Mouse (Mus musculus): ENCODE results near the gene Cyp2w1. TPM values are rescaled to one million over a fixed set of nuclear protein-coding genes. Genes with fewer than 3 reads are reported as not detected.
A peak's percentile ranks its signal among the peaks of the same experiment; 100 is the strongest.

Cyp2w1 gene
- polyA plus RNA-seq (2015; fragmentation: Nextera tagmentation; extraction: Ambion mirVana): not detected in 2 replicates

- Histone ChIP-seq H3K36me3 (replicated peaks) (no peaks in the 10 kb centered on the region), H3K27me3 (0 out of 2 replicates have a peak, but pooled peaks cover 4% of the 10 kb centered on the region), H3K4me3 (replicated peaks) (no peak within 1 kb of the TSS), H3K9ac (no peak within 1 kb of the TSS), H3K4me1 (replicated peaks) (peaks cover 66% of the 10 kb centered on the region), H3K4me2 (0 out of 2 replicates have a peak within 1 kb of the TSS, but pooled peaks have one; percentile 3), H3K9me3 (replicated peaks) (no peaks in the 10 kb centered on the region), H3K27ac (replicated peaks) (peak within 1 kb of the TSS; percentile 31; the same call in 1 of the 2 replicates)
- no peak for ATAC-seq (ENCODE audit: insufficient read depth)
- 57% methylated on average over 6 of the region's 6 CpGs for WGBS (ENCODE audit: insufficient replicate concordance)
These were observed at the start of gene Cyp2w1 for GRCm38 (mm10) chr5:139352317-139352716. Gene Cyp2w1 (plus strand): TSS chr5:139352617.

- Histone ChIP-seq H3K36me3 (replicated peaks) (no peaks in the 10 kb centered on the region), H3K9ac (no peak overlapping the region), H3K4me2 (no peak overlapping the region), H3K9me3 (replicated peaks) (no peaks in the 10 kb centered on the region), H3K4me1 (replicated peaks) (peaks cover 14% of the 10 kb centered on the region; the same call in 1 of the 2 replicates), H3K27ac (replicated peaks) (no peak overlapping the region), H3K27me3 (no peaks in the 10 kb centered on the region), H3K4me3 (replicated peaks) (no peak overlapping the region)
- WGBS (ENCODE audit: insufficient replicate concordance): 71% methylated on average over 9 of the region's 9 CpGs
- no peak for ATAC-seq (ENCODE audit: insufficient read depth)
These were observed 48.8 kb upstream of the Cyp2w1 start for GRCm38 (mm10) chr5:139303646-139304061.

GRCm38 (mm10) chr5:139309946-139310345 is 42.5 kb upstream of the Cyp2w1 start:
- no peak overlapping the region for H3K4me3 ChIP-seq (replicated peaks)
- no peak overlapping the region for H3K4me2 ChIP-seq
- H3K36me3 ChIP-seq (replicated peaks): no peaks in the 10 kb centered on the region
- H3K27ac ChIP-seq (replicated peaks): no peak overlapping the region
- H3K9ac ChIP-seq: no peak overlapping the region
- H3K27me3 ChIP-seq: no peaks in the 10 kb centered on the region
- 57% methylated on average over 3 of the region's 3 CpGs for WGBS (ENCODE audit: insufficient replicate concordance)
- no peak for ATAC-seq (ENCODE audit: insufficient read depth)
- no peaks in the 10 kb centered on the region for H3K9me3 ChIP-seq (replicated peaks)
- peaks cover 7% of the 10 kb centered on the region for H3K4me1 ChIP-seq (replicated peaks)

GRCm38 (mm10) chr5:139310477-139310876 is 41.9 kb upstream of the Cyp2w1 start:
- no peak overlapping the region for H3K9ac ChIP-seq
- no peak overlapping the region for H3K4me2 ChIP-seq
- ATAC-seq (ENCODE audit: insufficient read depth): no peak
- 73% methylated on average over 4 of the region's 4 CpGs for WGBS (ENCODE audit: insufficient replicate concordance)
- H3K4me1 ChIP-seq (replicated peaks): peaks cover 7% of the 10 kb centered on the region
- no peak overlapping the region for H3K27ac ChIP-seq (replicated peaks)
- H3K36me3 ChIP-seq (replicated peaks): no peaks in the 10 kb centered on the region
- no peaks in the 10 kb centered on the region for H3K27me3 ChIP-seq
- no peak overlapping the region for H3K4me3 ChIP-seq (replicated peaks)
- H3K9me3 ChIP-seq (replicated peaks): no peaks in the 10 kb centered on the region

- H3K9me3 ChIP-seq (replicated peaks): no peaks in the 10 kb centered on the region
- WGBS (ENCODE audit: insufficient replicate concordance): 76% methylated on average over 9 of the region's 9 CpGs
- no peak for ATAC-seq (ENCODE audit: insufficient read depth)
- no peaks in the 10 kb centered on the region for H3K27me3 ChIP-seq
- no peak overlapping the region for H3K9ac ChIP-seq
- no peak overlapping the region for H3K27ac ChIP-seq (replicated peaks)
- H3K36me3 ChIP-seq (replicated peaks): no peaks in the 10 kb centered on the region
- H3K4me3 ChIP-seq (replicated peaks): no peak overlapping the region
- H3K4me1 ChIP-seq (replicated peaks): peaks cover 7% of the 10 kb centered on the region
- H3K4me2 ChIP-seq: no peak overlapping the region
These were observed 40.6 kb upstream of the Cyp2w1 start for GRCm38 (mm10) chr5:139311822-139312221.

- no peak overlapping the region for H3K4me3 ChIP-seq (replicated peaks)
- ATAC-seq (ENCODE audit: insufficient read depth): no peak
- no peaks in the 10 kb centered on the region for H3K27me3 ChIP-seq
- no peak overlapping the region for H3K4me2 ChIP-seq
- no peak overlapping the region for H3K27ac ChIP-seq (replicated peaks)
- peaks cover 19% of the 10 kb centered on the region for H3K4me1 ChIP-seq (replicated peaks)
- 68% methylated on average over 9 of the region's 9 CpGs for WGBS (ENCODE audit: insufficient replicate concordance)
- H3K36me3 ChIP-seq (replicated peaks): no peaks in the 10 kb centered on the region
- no peaks in the 10 kb centered on the region for H3K9me3 ChIP-seq (replicated peaks)
- no peak overlapping the region for H3K9ac ChIP-seq
These were observed 38.9 kb upstream of the Cyp2w1 start for GRCm38 (mm10) chr5:139313536-139313935.

GRCm38 (mm10) chr5:139314941-139315642 is 37.3 kb upstream of the Cyp2w1 start:
- Histone ChIP-seq H3K9me3 (replicated peaks) (no peaks in the 10 kb centered on the region), H3K9ac (no peak overlapping the region), H3K27ac (replicated peaks) (no peak overlapping the region), H3K36me3 (replicated peaks) (no peaks in the 10 kb centered on the region), H3K4me1 (replicated peaks) (peaks cover 17% of the 10 kb centered on the region), H3K27me3 (no peaks in the 10 kb centered on the region), H3K4me2 (no peak overlapping the region), H3K4me3 (replicated peaks) (no peak overlapping the region)
- ATAC-seq (ENCODE audit: insufficient read depth): no peak
- 66% methylated on average over 12 of the region's 12 CpGs for WGBS (ENCODE audit: insufficient replicate concordance)

- peaks cover 16% of the 10 kb centered on the region for H3K4me1 ChIP-seq (replicated peaks)
- WGBS (ENCODE audit: insufficient replicate concordance): 62% methylated on average over 6 of the region's 6 CpGs
- H3K9me3 ChIP-seq (replicated peaks): no peaks in the 10 kb centered on the region
- ATAC-seq (ENCODE audit: insufficient read depth): peak; percentile 68
- H3K4me3 ChIP-seq (replicated peaks): no peak overlapping the region
- H3K27me3 ChIP-seq: no peaks in the 10 kb centered on the region
- H3K27ac ChIP-seq (replicated peaks): peak overlapping the region; percentile 57; the same call in 1 of the 2 replicates
- H3K36me3 ChIP-seq (replicated peaks): no peaks in the 10 kb centered on the region
- no peak overlapping the region for H3K9ac ChIP-seq
- no peak overlapping the region for H3K4me2 ChIP-seq
These were observed 35.3 kb upstream of the Cyp2w1 start for GRCm38 (mm10) chr5:139316982-139317675.

GRCm38 (mm10) chr5:139317751-139318504 is 34.5 kb upstream of the Cyp2w1 start:
- Histone ChIP-seq H3K27me3 (no peaks in the 10 kb centered on the region), H3K36me3 (replicated peaks) (no peaks in the 10 kb centered on the region), H3K9me3 (replicated peaks) (no peaks in the 10 kb centered on the region), H3K4me2 (peak overlapping the region; percentile 3; the same call in 1 of the 2 replicates), H3K4me1 (replicated peaks) (peaks cover 16% of the 10 kb centered on the region), H3K27ac (replicated peaks) (peak overlapping the region; percentile 29), H3K9ac (no peak overlapping the region), H3K4me3 (replicated peaks) (no peak overlapping the region)
- ATAC-seq (ENCODE audit: insufficient read depth): no peak
- WGBS (ENCODE audit: insufficient replicate concordance): 74% methylated on average over 21 of the region's 21 CpGs

GRCm38 (mm10) chr5:139320424-139320823 is 32.0 kb upstream of the Cyp2w1 start:
- no peaks in the 10 kb centered on the region for H3K36me3 ChIP-seq (replicated peaks)

GRCm38 (mm10) chr5:139321331-139321730 is 31.1 kb upstream of the Cyp2w1 start:
- Histone ChIP-seq H3K36me3 (replicated peaks) (no peaks in the 10 kb centered on the region), H3K9ac (no peak overlapping the region), H3K4me1 (replicated peaks) (peaks cover 39% of the 10 kb centered on the region), H3K4me2 (no peak overlapping the region), H3K27ac (replicated peaks) (no peak overlapping the region), H3K9me3 (replicated peaks) (no peaks in the 10 kb centered on the region), H3K27me3 (peaks cover 31% of the 10 kb centered on the region), H3K4me3 (replicated peaks) (no peak overlapping the region)
- WGBS (ENCODE audit: insufficient replicate concordance): 63% methylated on average over 6 of the region's 6 CpGs
- no peak for ATAC-seq (ENCODE audit: insufficient read depth)

More at GRCm38 (mm10) chr5:139320424-139320823, 32.0 kb upstream of the Cyp2w1 start:
- peaks cover 22% of the 10 kb centered on the region for H3K27me3 ChIP-seq
- H3K9me3 ChIP-seq (replicated peaks): no peaks in the 10 kb centered on the region
- no peak overlapping the region for H3K27ac ChIP-seq (replicated peaks)
- no peak for ATAC-seq (ENCODE audit: insufficient read depth)
- H3K4me3 ChIP-seq (replicated peaks): no peak overlapping the region
- H3K9ac ChIP-seq: no peak overlapping the region
- 67% methylated on average over 7 of the region's 7 CpGs for WGBS (ENCODE audit: insufficient replicate concordance)
- H3K4me2 ChIP-seq: no peak overlapping the region
- peaks cover 29% of the 10 kb centered on the region for H3K4me1 ChIP-seq (replicated peaks)
